Mouse (Mus musculus): ENCODE data around the gene Tpcn1. TPM values are rescaled to one million over a fixed set of nuclear protein-coding genes. Genes with fewer than 3 reads are reported as not detected.

Gene Tpcn1
- polyA plus RNA-seq, 1 experiment, result 71.5 TPM

- TF ChIP-seq GATA1 (IDR thresholded peaks at IDR 0.05; ENCODE audit: borderline replicate concordance, low read length), result no peak
- no peak for TF ChIP-seq FLI1 (IDR thresholded peaks at IDR 0.05; ENCODE audit: low read length)
- Histone ChIP-seq H3K27me3 (replicated peaks) (peaks cover 2% of the 10 kb centered on the region), H3K36me3 (replicated peaks; ENCODE audit: low read length) (peaks cover 80% of the 10 kb centered on the region), H3K4me3 (replicated peaks) (no peak overlapping the region), H3K9me3 (no peaks in the 10 kb centered on the region), H3K4me1 (peaks cover 6% of the 10 kb centered on the region; the same call in 1 of the 2 replicates)
These were observed 93.3 kb downstream of the Tpcn1 start for GRCm38 (mm10) chr5:120495064-120495702.

- H3K36me3 ChIP-seq (replicated peaks; ENCODE audit: low read length), result peaks cover 76% of the 10 kb centered on the region
- no peaks in the 10 kb centered on the region; the same call in 1 of the 2 replicates for H3K4me1 ChIP-seq
- no peak for TF ChIP-seq FLI1 (IDR thresholded peaks at IDR 0.05; ENCODE audit: low read length)
- no peak for TF ChIP-seq GATA1 (IDR thresholded peaks at IDR 0.05; ENCODE audit: borderline replicate concordance, low read length)
- H3K4me3 ChIP-seq (replicated peaks), result peak overlapping the region; percentile 20
- H3K27me3 ChIP-seq (replicated peaks), result peaks cover 2% of the 10 kb centered on the region
- no peaks in the 10 kb centered on the region for H3K9me3 ChIP-seq
These were observed 94.5 kb downstream of the Tpcn1 start for GRCm38 (mm10) chr5:120493873-120494395.

- H3K9me3 ChIP-seq, result no peaks in the 10 kb centered on the region
- peaks cover 2% of the 10 kb centered on the region for H3K27me3 ChIP-seq (replicated peaks)
- H3K4me1 ChIP-seq, result no peaks in the 10 kb centered on the region; the same call in 1 of the 2 replicates
- TF ChIP-seq GATA1 (IDR thresholded peaks at IDR 0.05; ENCODE audit: borderline replicate concordance, low read length) (no peak), FLI1 (IDR thresholded peaks at IDR 0.05; ENCODE audit: low read length) (no peak)
- peak overlapping the region; percentile 20 for H3K4me3 ChIP-seq (replicated peaks)
- H3K36me3 ChIP-seq (replicated peaks; ENCODE audit: low read length), result peaks cover 76% of the 10 kb centered on the region
These were observed 95.0 kb downstream of the Tpcn1 start for GRCm38 (mm10) chr5:120493440-120493839.

GRCm38 (mm10) chr5:120492437-120492836, 96.0 kb downstream of the Tpcn1 start:
- H3K9me3 ChIP-seq, result no peaks in the 10 kb centered on the region
- H3K36me3 ChIP-seq (replicated peaks; ENCODE audit: low read length), result peaks cover 82% of the 10 kb centered on the region
- H3K4me1 ChIP-seq, result no peaks in the 10 kb centered on the region; the same call in 1 of the 2 replicates
- H3K4me3 ChIP-seq (replicated peaks), result no peak overlapping the region
- H3K27me3 ChIP-seq (replicated peaks), result peaks cover 2% of the 10 kb centered on the region
- no peak for TF ChIP-seq FLI1 (IDR thresholded peaks at IDR 0.05; ENCODE audit: low read length)

- TF ChIP-seq FLI1 (IDR thresholded peaks at IDR 0.05; ENCODE audit: low read length) (no peak), GATA1 (IDR thresholded peaks at IDR 0.05; ENCODE audit: borderline replicate concordance, low read length) (no peak)
- H3K4me3 ChIP-seq (replicated peaks), result no peak overlapping the region
- no peaks in the 10 kb centered on the region for H3K9me3 ChIP-seq
- peaks cover 86% of the 10 kb centered on the region for H3K36me3 ChIP-seq (replicated peaks; ENCODE audit: low read length)
- H3K4me1 ChIP-seq, result no peaks in the 10 kb centered on the region; the same call in 1 of the 2 replicates
- H3K27me3 ChIP-seq (replicated peaks), result peaks cover 2% of the 10 kb centered on the region
These were observed 97.7 kb downstream of the Tpcn1 start for GRCm38 (mm10) chr5:120490679-120491192.

- H3K4me1 ChIP-seq, result no peaks in the 10 kb centered on the region
- no peaks in the 10 kb centered on the region for H3K27me3 ChIP-seq (replicated peaks)
- H3K9me3 ChIP-seq, result no peaks in the 10 kb centered on the region
- H3K36me3 ChIP-seq (replicated peaks; ENCODE audit: low read length), result peaks cover 77% of the 10 kb centered on the region
- no peak for TF ChIP-seq FLI1 (IDR thresholded peaks at IDR 0.05; ENCODE audit: low read length)
- no peak for TF ChIP-seq GATA1 (IDR thresholded peaks at IDR 0.05; ENCODE audit: borderline replicate concordance, low read length)
- no peak overlapping the region for H3K4me3 ChIP-seq (replicated peaks)
These were observed 100.6 kb downstream of the Tpcn1 start for GRCm38 (mm10) chr5:120487844-120488243.

Other genes starting within 250 kb of the Tpcn1 start
- gene Lhx5, start 157.0 kb downstream of the Tpcn1 start, polyA plus RNA-seq (2012; ENCODE audit: insufficient read depth, low replicate concordance), result not detected in 2 replicates
- 1.3 and 5.3 TPM in 2 replicates for gene Sdsl, start 115.9 kb downstream of the Tpcn1 start, polyA plus RNA-seq (2012; ENCODE audit: insufficient read depth, low replicate concordance)
- not detected in 2 replicates for gene Sds, start 112.1 kb downstream of the Tpcn1 start, polyA plus RNA-seq (2012; ENCODE audit: insufficient read depth, low replicate concordance)
- 17.5 and 24.3 TPM in 2 replicates for gene Plbd2, start 85.0 kb downstream of the Tpcn1 start, polyA plus RNA-seq (2012; ENCODE audit: insufficient read depth, low replicate concordance)
- gene Slc8b1, start 77.5 kb downstream of the Tpcn1 start, polyA plus RNA-seq (2012; ENCODE audit: insufficient read depth, low replicate concordance), result 3.0 and 5.3 TPM in 2 replicates
- gene Iqcd, start 343 bp upstream of the Tpcn1 start, polyA plus RNA-seq (2012; ENCODE audit: insufficient read depth, low replicate concordance), result 0.94 and 5.8 TPM in 2 replicates
- gene Rita1, start 23.9 kb upstream of the Tpcn1 start, polyA plus RNA-seq (2012; ENCODE audit: insufficient read depth, low replicate concordance), result 30.9 and 35.5 TPM in 2 replicates
- 23.6 and 74.7 TPM in 2 replicates for gene Ddx54, start 24.1 kb upstream of the Tpcn1 start, polyA plus RNA-seq (2012; ENCODE audit: insufficient read depth, low replicate concordance)
- not detected in 2 replicates for gene Cfap73, start 45.6 kb upstream of the Tpcn1 start, polyA plus RNA-seq (2012; ENCODE audit: insufficient read depth, low replicate concordance)
- 13.3 and 20.9 TPM in 2 replicates for gene Rasal1, start 60.1 kb upstream of the Tpcn1 start, polyA plus RNA-seq (2012; ENCODE audit: insufficient read depth, low replicate concordance)
- gene Dtx1, start 123.3 kb upstream of the Tpcn1 start, polyA plus RNA-seq (2012; ENCODE audit: insufficient read depth, low replicate concordance), result not detected in 2 replicates
- 1.00 TPM in 1 of 2 replicates, not detected in the other for gene Oas2, start 161.2 kb upstream of the Tpcn1 start, polyA plus RNA-seq (2012; ENCODE audit: insufficient read depth, low replicate concordance)
- gene Oas3, start 189.0 kb upstream of the Tpcn1 start, polyA plus RNA-seq (2012; ENCODE audit: insufficient read depth, low replicate concordance), result 3.4 and 4.7 TPM in 2 replicates
- not detected in 2 replicates for gene Oas1e, start 206.9 kb upstream of the Tpcn1 start, polyA plus RNA-seq (2012; ENCODE audit: insufficient read depth, low replicate concordance)
- not detected in 2 replicates for gene Oas1c, start 223.8 kb upstream of the Tpcn1 start, polyA plus RNA-seq (2012; ENCODE audit: insufficient read depth, low replicate concordance)

Data from megakaryocyte, embryonic 14.5 days (primary cell).